Mouse (Mus musculus) C2C12 (cell line): ENCODE measurements around the gene Tnrc6c. TPM values are rescaled to one million over a fixed set of nuclear protein-coding genes. Genes with fewer than 3 reads are reported as not detected.
A peak's percentile ranks its signal among the peaks of the same experiment; 100 is the strongest.

Experiments
- H3K27me3 ChIP-seq: one replicate; pipeline ENCODE4 v1.6.1; 2011; ENCODE audit not compliant: control insufficient read depth, insufficient read depth, insufficient read length
- H3K36me3 ChIP-seq: one replicate; pipeline ENCODE4 v1.6.1; 2011; ENCODE audit not compliant: control insufficient read depth, insufficient read depth
- H3K4me3 ChIP-seq: one replicate; pipeline ENCODE4 v1.5.1; 2011; ENCODE audit warnings: mild to moderate bottlenecking, control low read depth; ENCODE audit not compliant: poor library complexity, insufficient read depth, severe bottlenecking
- H3K79me2 ChIP-seq: one replicate; pipeline ENCODE4 v1.6.1; 2011; ENCODE audit not compliant: control insufficient read depth, insufficient read depth
- H3K79me3 ChIP-seq: one replicate; pipeline ENCODE4 v1.6.1; 2011; ENCODE audit warnings: low read depth, control low read depth
- H3ac ChIP-seq: one replicate; pipeline ENCODE3; 2011; ENCODE audit warnings: low read depth; ENCODE audit not compliant: control insufficient read depth, insufficient read length
- CEBPB ChIP-seq: IDR thresholded peaks from one replicate; pipeline ENCODE4 v1.6.1; 2011; ENCODE audit warnings: low read depth, mild to moderate bottlenecking, control low read depth, moderate library complexity
- CTCF ChIP-seq: IDR thresholded peaks from one replicate; pipeline ENCODE4 v1.5.1; 2011; ENCODE audit not compliant: control insufficient read depth, insufficient read depth, insufficient read length
- FOSL1 ChIP-seq: IDR thresholded peaks from one replicate; pipeline ENCODE4 v1.8.0; 2011; ENCODE audit warnings: mild to moderate bottlenecking, low read length; ENCODE audit not compliant: poor library complexity, insufficient read depth, severe bottlenecking
- MAX ChIP-seq: IDR thresholded peaks from one replicate; pipeline ENCODE4 v1.6.1; 2011; ENCODE audit warnings: mild to moderate bottlenecking, control low read depth
- MYOD1 ChIP-seq: IDR thresholded peaks from one replicate; pipeline ENCODE4 v1.6.1; 2011; ENCODE audit warnings: low read depth; ENCODE audit not compliant: control insufficient read depth, insufficient read length
- MYOG ChIP-seq: IDR thresholded peaks from one replicate; pipeline ENCODE4 v1.6.1; 2011; ENCODE audit not compliant: control insufficient read depth, insufficient read length; ENCODE audit errors: extremely low read depth
- USF1 ChIP-seq: IDR thresholded peaks from one replicate; pipeline ENCODE4 v1.6.1; 2011; ENCODE audit warnings: low read depth, mild to moderate bottlenecking, control low read depth, moderate library complexity
- polyA plus RNA-seq: library from polyadenylated mRNA; unstranded; fragments of >200 nt; fragmentation: generic; extraction: Trizol; gene quantifications from one replicate; pipeline ENCODE4 v1.2.1, GENCODE M21; 2012; ENCODE audit warnings: missing spikeins

Gene Tnrc6c
- polyA plus RNA-seq, 1 experiment, result 6.3 TPM

- no peaks in the 10 kb centered on the region for H3K79me2 ChIP-seq
- no peaks in the 10 kb centered on the region for H3K27me3 ChIP-seq
- TF ChIP-seq MYOG (no peak), CTCF (peak; percentile 91)
- no peak overlapping the region for H3K4me3 ChIP-seq
- no peaks in the 10 kb centered on the region for H3K79me3 ChIP-seq
- H3ac ChIP-seq, result no peak overlapping the region
- H3K36me3 ChIP-seq, result no peaks in the 10 kb centered on the region
These were observed 136.2 kb downstream of the Tnrc6c start for GRCm38 (mm10) chr11:117790286-117790685.

- H3K79me3 ChIP-seq, result no peaks in the 10 kb centered on the region
- H3K4me3 ChIP-seq, result no peak overlapping the region
- H3K27me3 ChIP-seq, result no peaks in the 10 kb centered on the region
- H3K36me3 ChIP-seq, result no peaks in the 10 kb centered on the region
- no peak overlapping the region for H3ac ChIP-seq
- H3K79me2 ChIP-seq, result no peaks in the 10 kb centered on the region
- TF ChIP-seq MAX (no peak), CEBPB (no peak), FOSL1 (no peak), USF1 (no peak), MYOG (no peak), CTCF (no peak), MYOD1 (no peak)
These were observed 136.8 kb downstream of the Tnrc6c start for GRCm38 (mm10) chr11:117790703-117791440.

DNA sequence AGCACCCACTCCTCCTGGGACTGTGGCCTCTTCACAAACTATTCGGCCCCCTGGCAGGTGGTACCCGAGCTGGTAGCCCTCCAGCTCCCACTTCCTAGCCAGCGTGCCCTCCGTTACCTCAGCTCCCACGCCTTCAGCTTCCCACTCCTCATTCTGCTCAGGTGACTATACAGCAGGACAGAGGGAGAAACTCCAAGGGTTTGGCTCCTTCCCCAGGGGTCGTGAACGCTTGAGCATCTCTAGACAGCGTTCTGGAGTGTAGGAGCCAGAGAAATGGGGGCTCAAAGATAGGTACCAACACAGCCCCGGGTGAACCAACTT is 137.3 kb downstream of the Tnrc6c start:
- Histone ChIP-seq H3ac (no peak overlapping the region), H3K36me3 (no peaks in the 10 kb centered on the region), H3K79me3 (no peaks in the 10 kb centered on the region), H3K79me2 (no peaks in the 10 kb centered on the region), H3K4me3 (no peak overlapping the region), H3K27me3 (no peaks in the 10 kb centered on the region)
- TF ChIP-seq CTCF, result no peak
- no peak for TF ChIP-seq MYOG
- TF ChIP-seq CEBPB, result no peak
- no peak for TF ChIP-seq MAX
- no peak for TF ChIP-seq MYOD1
- TF ChIP-seq USF1, result no peak
- no peak for TF ChIP-seq FOSL1

GRCm38 (mm10) chr11:117792281-117792888 is 138.3 kb downstream of the Tnrc6c start:
- TF ChIP-seq MYOD1, result no peak
- TF ChIP-seq CTCF, result no peak
- no peak for TF ChIP-seq USF1
- no peak for TF ChIP-seq FOSL1
- TF ChIP-seq MAX, result no peak
- no peak for TF ChIP-seq MYOG
- TF ChIP-seq CEBPB, result no peak
- H3K4me3 ChIP-seq, result no peak overlapping the region

DNA sequence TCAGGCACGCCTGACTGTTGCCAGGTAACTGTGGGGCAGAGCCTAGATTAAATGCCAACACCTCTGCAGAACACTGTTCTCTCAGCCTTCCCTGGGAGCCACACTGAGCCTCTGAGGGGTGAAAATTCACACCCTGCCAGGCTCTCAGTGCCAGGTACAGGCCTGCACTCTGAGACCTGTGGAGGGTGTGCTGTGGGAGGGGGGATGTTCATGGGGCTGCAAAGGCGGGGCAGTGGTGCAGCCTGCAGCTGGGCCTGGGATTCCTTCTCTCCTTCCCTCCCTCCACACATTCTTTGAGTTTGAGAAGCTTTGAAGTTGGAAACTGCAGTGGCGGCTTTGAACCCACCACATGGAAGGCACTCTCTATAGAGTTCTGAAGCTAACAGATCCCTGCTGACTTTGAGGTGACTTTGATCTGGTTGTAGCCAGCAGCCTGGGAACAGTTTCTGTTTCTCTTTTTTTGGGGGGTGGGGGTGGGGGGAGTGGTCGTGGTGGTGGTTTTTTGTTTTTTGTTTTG is 140.0 kb downstream of the Tnrc6c start:
- H3K36me3 ChIP-seq, result no peaks in the 10 kb centered on the region
- no peak overlapping the region for H3ac ChIP-seq
- TF ChIP-seq MYOG (no peak), CEBPB (no peak), MAX (no peak), CTCF (no peak), USF1 (no peak), FOSL1 (no peak), MYOD1 (no peak)
- H3K79me2 ChIP-seq, result no peaks in the 10 kb centered on the region
- H3K79me3 ChIP-seq, result no peaks in the 10 kb centered on the region
- no peak overlapping the region for H3K4me3 ChIP-seq
- no peaks in the 10 kb centered on the region for H3K27me3 ChIP-seq

More at GRCm38 (mm10) chr11:117792281-117792888, 138.3 kb downstream of the Tnrc6c start:
- Histone ChIP-seq H3K79me2 (no peaks in the 10 kb centered on the region), H3K79me3 (no peaks in the 10 kb centered on the region), H3K36me3 (no peaks in the 10 kb centered on the region), H3K27me3 (no peaks in the 10 kb centered on the region), H3ac (no peak overlapping the region)
